Mouse (Mus musculus): Measurements from ENCODE around the gene Arl11. TPM values are rescaled to one million over a fixed set of nuclear protein-coding genes. Genes with fewer than 3 reads are reported as not detected.
A peak's percentile ranks its signal among the peaks of the same experiment; 100 is the strongest.

Gene Arl11
- total RNA-seq (2017), result 3.1 to 7.7 TPM (median 4.9 TPM) in 3 replicates

DNA sequence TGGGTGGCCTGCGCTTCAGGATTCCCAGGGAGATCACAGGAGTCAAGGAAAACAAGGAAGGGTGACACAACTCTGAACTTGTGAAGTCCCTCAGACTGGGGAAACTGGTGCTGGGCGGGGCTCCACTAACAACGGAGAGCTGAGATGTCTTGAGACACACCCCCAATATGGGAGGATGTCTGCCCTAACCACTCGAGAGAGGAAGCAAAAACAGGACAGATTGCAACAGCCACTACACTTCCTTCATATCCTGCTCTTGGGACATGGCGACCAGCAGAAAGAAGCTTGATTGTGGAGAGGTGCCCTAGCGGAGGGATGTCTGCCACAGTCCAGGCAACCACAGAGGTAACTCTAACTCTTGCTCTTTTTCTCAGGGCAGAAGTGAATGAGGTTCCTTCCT, at the start of gene Arl11:
Arl11 (plus strand) TSS at position 161 of the 400 bp plus-strand sequence.
- ATAC-seq (replicated peaks; ENCODE audit: insufficient number of reproducible peaks, low FRiP score, low TSS enrichment, poor library complexity, severe bottlenecking), result peak; percentile 95

- no peak for ATAC-seq (replicated peaks; ENCODE audit: insufficient number of reproducible peaks, low FRiP score, low TSS enrichment, poor library complexity, severe bottlenecking)
These were observed 41.6 kb upstream of the Arl11 start for GRCm38 (mm10) chr14:61267908-61268475.

GRCm38 (mm10) chr14:61274414-61275198, 34.9 kb upstream of the Arl11 start:
- no peak for ATAC-seq (replicated peaks; ENCODE audit: insufficient number of reproducible peaks, low FRiP score, low TSS enrichment, poor library complexity, severe bottlenecking)

DNA sequence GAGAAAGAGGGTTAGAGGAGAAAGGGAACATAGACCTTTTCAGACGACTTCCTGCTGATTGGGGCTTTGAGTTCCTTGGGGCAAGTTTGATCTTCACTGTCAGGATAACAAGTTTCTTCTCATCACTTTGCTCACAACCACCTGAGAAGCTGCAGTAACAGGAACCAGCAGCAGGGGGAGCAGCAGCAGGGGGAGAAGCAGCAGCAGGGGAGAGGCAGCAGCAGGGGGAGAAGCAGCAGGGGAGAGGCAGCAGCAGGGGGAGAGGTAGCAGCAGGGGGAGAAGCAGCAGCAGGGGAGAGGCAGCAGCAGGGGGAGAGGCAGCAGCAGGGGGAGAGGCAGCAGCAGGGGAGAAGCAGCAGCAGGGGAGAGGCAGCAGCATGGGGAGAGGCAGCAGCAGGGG, 32.3 kb upstream of the Arl11 start:
- no peak for ATAC-seq (replicated peaks; ENCODE audit: insufficient number of reproducible peaks, low FRiP score, low TSS enrichment, poor library complexity, severe bottlenecking)

DNA sequence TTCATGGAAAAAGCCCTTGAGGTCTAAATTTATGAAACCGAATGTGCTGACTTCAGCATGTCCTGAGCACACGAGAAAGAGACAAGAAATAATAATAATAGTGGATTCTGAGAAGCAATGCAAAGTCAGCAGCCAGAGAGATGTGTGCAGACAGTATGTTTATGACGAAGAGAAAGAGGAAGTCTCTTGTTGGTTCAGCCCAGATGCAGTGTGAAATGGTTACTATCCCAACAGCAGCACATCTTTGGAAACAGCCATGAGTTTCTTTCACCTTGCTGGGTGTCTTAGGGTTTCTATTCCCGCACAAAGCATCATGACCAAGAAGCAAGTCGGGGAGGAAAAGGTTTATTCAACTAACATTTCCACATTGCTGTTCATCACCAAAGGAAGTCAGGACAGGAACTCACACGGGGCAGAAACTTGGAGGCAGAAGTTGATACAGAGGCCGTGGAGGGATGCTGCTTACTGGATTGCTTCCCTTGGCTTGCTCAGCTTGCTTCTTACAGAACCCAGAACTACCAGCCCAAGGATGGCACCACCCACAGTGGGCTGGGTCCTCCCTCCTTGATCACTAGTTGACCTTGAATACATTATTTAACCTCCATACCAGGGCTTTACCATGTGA, 30.8 kb upstream of the Arl11 start:
- no peak for ATAC-seq (replicated peaks; ENCODE audit: insufficient number of reproducible peaks, low FRiP score, low TSS enrichment, poor library complexity, severe bottlenecking)

- ATAC-seq (replicated peaks; ENCODE audit: insufficient number of reproducible peaks, low FRiP score, low TSS enrichment, poor library complexity, severe bottlenecking), result peak; percentile 50
These were observed 20.8 kb upstream of the Arl11 start for GRCm38 (mm10) chr14:61288606-61289286.

DNA sequence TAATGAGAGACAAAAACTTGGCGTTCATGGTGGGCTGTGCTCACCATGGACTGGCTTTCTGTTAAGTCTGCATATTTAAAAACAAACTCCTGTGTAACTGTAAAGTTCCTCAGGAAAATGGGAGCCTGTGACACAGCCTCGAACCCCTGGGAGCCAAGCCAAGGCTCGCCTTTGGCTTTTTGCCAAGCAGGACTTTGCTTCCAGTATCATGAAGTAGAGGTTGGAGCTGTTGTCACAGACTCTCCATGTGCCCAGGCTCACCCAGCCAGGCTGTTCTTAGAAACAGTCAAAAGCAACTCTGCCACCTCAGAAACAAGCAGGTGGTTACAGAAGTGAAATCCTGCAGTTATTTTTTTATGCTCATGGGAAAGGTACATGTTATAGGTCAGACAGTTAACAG, 18.9 kb upstream of the Arl11 start:
- ATAC-seq (replicated peaks; ENCODE audit: insufficient number of reproducible peaks, low FRiP score, low TSS enrichment, poor library complexity, severe bottlenecking), result no peak

- ATAC-seq (replicated peaks; ENCODE audit: insufficient number of reproducible peaks, low FRiP score, low TSS enrichment, poor library complexity, severe bottlenecking), result peak; percentile 72; the same call in 1 of the 2 replicates
These were observed 15.4 kb upstream of the Arl11 start for GRCm38 (mm10) chr14:61293884-61294737.

GRCm38 (mm10) chr14:61294738-61295079, 14.8 kb upstream of the Arl11 start:
- no peak for ATAC-seq (replicated peaks; ENCODE audit: insufficient number of reproducible peaks, low FRiP score, low TSS enrichment, poor library complexity, severe bottlenecking)

DNA sequence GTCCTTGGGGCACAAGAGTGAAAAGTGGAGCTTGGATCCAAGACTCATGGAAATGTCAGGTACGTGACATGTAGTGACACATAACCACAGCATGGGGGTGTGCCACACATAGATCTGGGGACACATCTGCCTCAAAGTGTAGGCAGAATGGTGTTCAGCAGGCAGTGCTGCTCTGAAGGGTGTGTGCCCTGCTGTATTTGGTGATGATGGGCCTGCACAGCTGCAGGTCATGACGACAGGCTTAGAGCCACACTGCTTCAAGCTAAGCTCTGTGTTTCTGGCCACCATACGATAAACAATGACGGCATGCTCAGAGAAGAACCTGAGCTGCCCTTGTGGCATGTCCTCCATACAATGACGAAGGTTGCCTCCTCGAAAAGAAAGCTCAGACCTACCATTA, 9.7 kb upstream of the Arl11 start:
- no peak for ATAC-seq (replicated peaks; ENCODE audit: insufficient number of reproducible peaks, low FRiP score, low TSS enrichment, poor library complexity, severe bottlenecking)

GRCm38 (mm10) chr14:61301323-61301722, 8.2 kb upstream of the Arl11 start:
- ATAC-seq (replicated peaks; ENCODE audit: insufficient number of reproducible peaks, low FRiP score, low TSS enrichment, poor library complexity, severe bottlenecking), result no peak

- 0 out of 2 replicates have a peak, but pooled peaks have one; percentile 25 for ATAC-seq (replicated peaks; ENCODE audit: insufficient number of reproducible peaks, low FRiP score, low TSS enrichment, poor library complexity, severe bottlenecking)
These were observed 7.1 kb upstream of the Arl11 start for GRCm38 (mm10) chr14:61302428-61302827.

DNA sequence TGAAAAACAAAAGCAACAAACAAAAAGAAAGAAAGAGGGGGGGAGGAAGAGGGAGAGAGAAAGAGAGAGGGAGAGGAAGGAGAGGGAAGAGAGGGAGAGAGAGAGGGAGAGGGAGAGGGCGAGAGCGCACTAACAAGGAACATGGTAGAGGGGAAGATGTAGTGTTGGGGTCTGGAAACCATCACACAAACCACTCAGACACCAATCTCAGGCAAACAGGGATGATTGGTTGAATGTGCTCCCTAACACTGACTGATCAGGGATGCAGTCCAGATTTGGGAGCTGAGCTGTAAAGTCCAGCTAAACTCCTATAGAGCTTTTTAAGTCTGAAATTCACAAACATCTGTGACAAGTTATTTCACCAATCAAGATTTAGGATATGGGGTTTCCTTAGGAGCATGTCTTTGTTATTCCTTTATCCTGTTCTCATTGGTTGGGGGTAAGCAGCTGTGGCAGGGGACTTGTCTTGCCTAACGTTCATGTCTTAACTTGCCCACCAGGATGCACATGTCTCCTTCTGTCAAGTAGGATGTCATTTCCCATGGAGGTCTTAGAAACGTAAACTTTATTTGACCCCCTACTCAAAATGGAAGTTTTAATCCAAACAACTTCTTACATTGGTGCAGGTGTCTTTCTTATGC, 5.5 kb upstream of the Arl11 start:
- ATAC-seq (replicated peaks; ENCODE audit: insufficient number of reproducible peaks, low FRiP score, low TSS enrichment, poor library complexity, severe bottlenecking), result no peak

GRCm38 (mm10) chr14:61310036-61310772, 651 bp downstream of the Arl11 start:
- ATAC-seq (replicated peaks; ENCODE audit: insufficient number of reproducible peaks, low FRiP score, low TSS enrichment, poor library complexity, severe bottlenecking), result no peak

DNA sequence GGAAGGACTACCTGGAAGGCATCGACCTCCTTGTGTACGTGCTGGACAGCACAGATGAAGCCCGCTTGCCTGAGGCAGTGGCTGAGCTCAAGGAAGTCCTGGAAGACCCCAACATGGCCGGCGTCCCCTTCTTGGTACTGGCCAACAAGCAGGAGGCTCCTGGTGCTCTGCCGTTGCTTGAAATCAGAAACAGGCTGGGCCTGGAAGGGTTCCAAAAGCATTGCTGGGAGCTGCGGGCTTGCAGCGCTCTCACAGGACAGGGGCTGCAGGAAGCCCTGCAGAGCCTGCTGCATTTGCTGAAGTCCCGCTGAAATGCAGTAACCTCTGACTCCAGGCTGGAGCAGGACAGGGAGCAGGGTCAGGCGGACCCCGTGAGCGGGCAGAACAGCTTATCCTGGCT, 1.4 kb downstream of the Arl11 start:
- ATAC-seq (replicated peaks; ENCODE audit: insufficient number of reproducible peaks, low FRiP score, low TSS enrichment, poor library complexity, severe bottlenecking), result no peak

GRCm38 (mm10) chr14:61316861-61317260, 7.3 kb downstream of the Arl11 start:
- ATAC-seq (replicated peaks; ENCODE audit: insufficient number of reproducible peaks, low FRiP score, low TSS enrichment, poor library complexity, severe bottlenecking), result 0 out of 2 replicates have a peak, but pooled peaks have one; percentile 42

DNA sequence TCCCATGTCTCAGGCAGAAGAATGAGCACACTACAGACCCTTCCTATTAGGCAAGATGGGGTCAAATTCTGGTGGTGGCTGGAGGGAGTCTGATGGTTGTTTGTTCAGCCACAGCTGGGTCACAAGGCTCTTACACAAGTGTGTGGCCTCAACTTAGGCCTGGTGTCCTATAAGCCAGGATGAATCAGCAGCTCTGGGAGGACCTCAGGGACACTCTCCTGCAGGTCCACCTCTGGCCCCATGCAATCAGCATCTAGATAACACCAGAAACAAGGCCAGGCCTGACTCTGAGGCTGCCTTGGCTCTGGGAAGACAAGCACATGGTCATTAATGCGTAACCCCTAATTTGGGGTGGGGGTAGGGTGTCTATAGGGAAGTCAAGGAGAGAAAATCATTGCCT, 11.2 kb downstream of the Arl11 start:
- no peak; the same call in 1 of the 2 replicates for ATAC-seq (replicated peaks; ENCODE audit: insufficient number of reproducible peaks, low FRiP score, low TSS enrichment, poor library complexity, severe bottlenecking)

All from monocyte, adult 5-6 weeks (primary cell).